Mouse (Mus musculus) left cerebral cortex, adult 8-10 months (tissue): Measurements from ENCODE around the gene Ces2h. TPM values are rescaled to one million over a fixed set of nuclear protein-coding genes. Genes with fewer than 3 reads are reported as not detected.

Experiments used
- total RNA-seq, 4 experiments: library from RNA; stranded (reverse); gene quantifications; 2 replicates each; pipeline ENCODE4 v1.2.4; 2022

Gene Ces2h
- total RNA-seq, 4 experiments from 2014 or later = not detected

Other genes with a start within 250 kb of the Ces2h start
- gene Ces2b, start 169.3 kb upstream of the Ces2h start, total RNA-seq = under 1 TPM in 3 of 4 experiments, not detected in 1; 0.14 to 0.19 (median 0.18) TPM
- not detected for gene Ces2c, start 153.8 kb upstream of the Ces2h start, total RNA-seq
- under 1 TPM in 1 of 4 experiments, not detected in 3; 0.30 TPM for gene Ces2e, start 74.6 kb upstream of the Ces2h start, total RNA-seq
- not detected for gene Ces2f, start 53.5 kb upstream of the Ces2h start, total RNA-seq
- gene Ces2g, start 39.1 kb upstream of the Ces2h start, total RNA-seq = under 1 TPM; 0.13 to 0.51 (median 0.32) TPM
- gene Ces3a, start 47.7 kb downstream of the Ces2h start, total RNA-seq = not detected
- not detected for gene Ces3b, start 82.9 kb downstream of the Ces2h start, total RNA-seq
- not detected for gene Ces4a, start 130.9 kb downstream of the Ces2h start, total RNA-seq
- 10 to 100 TPM; 17.4 to 21.8 (median 18.4) TPM for gene Cbfb, start 169.8 kb downstream of the Ces2h start, total RNA-seq
- gene D230025D16Rik, start 224.3 kb downstream of the Ces2h start, total RNA-seq = 10 to 100 TPM; 34.1 to 41.5 (median 38.7) TPM